Mouse (Mus musculus): ENCODE results near the gene Hnrnpab. TPM values are rescaled to one million over a fixed set of nuclear protein-coding genes. Genes with fewer than 3 reads are reported as not detected.
A peak's percentile ranks its signal among the peaks of the same experiment; 100 is the strongest.

Hnrnpab gene
- 239 and 289 TPM in 2 replicates for polyA plus RNA-seq (2015; fragmentation: Nextera tagmentation; extraction: Ambion mirVana)

DNA sequence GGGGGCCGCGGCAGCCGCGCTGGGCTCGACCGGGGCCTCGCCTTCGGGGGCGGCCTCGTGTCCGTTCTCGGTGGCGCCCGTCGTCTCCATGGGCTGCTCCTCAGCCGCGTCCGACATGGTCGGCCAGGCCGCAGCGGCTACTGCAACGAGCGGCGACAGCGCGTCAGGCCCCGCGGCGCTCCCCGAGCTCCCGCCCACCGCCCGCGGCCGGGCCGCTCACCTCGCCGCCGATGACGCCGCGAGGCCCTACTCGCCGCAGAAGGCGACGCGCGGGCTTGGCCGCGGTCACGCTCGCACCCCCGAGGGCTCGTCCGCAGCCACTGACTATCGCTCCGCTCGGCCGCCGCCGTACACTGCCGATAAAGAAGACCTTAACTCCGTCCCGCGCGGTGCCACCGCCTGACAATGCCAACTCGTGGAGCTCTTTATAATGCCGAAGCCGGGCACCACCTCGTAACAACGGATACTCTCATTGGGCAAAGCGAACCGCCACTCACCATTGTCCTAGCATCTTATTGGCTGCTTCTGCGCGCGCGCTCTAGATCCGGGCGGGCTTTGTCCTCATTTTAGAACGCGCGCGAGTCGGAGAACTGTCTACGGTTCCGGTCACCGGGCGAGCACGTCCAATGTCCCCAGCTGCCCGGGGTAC lies at the start of gene Hnrnpab:
Gene Hnrnpab (minus strand): TSS at position 401 of the 649 bp plus-strand sequence.
- peak within 1 kb of the TSS; percentile 95 for H3K4me3 ChIP-seq
- peak within 1 kb of the TSS; percentile 83 for H3K4me2 ChIP-seq
- H3K36me3 ChIP-seq: peaks cover 33% of the 10 kb centered on the region
- H3K27me3 ChIP-seq: no peaks in the 10 kb centered on the region
- peak within 1 kb of the TSS; percentile 98 for H3K9ac ChIP-seq
- peak within 1 kb of the TSS; percentile 93 for H3K27ac ChIP-seq
- ATAC-seq (replicated peaks; ENCODE audit: insufficient number of reproducible peaks, insufficient read depth, low FRiP score, low read depth): peak; percentile 92
- H3K9me3 ChIP-seq (replicated peaks): no peaks in the 10 kb centered on the region
- WGBS: under 1% methylated on average over 89 of the region's 91 CpGs
- peaks cover 32% of the 10 kb centered on the region for H3K4me1 ChIP-seq (replicated peaks)

DNA sequence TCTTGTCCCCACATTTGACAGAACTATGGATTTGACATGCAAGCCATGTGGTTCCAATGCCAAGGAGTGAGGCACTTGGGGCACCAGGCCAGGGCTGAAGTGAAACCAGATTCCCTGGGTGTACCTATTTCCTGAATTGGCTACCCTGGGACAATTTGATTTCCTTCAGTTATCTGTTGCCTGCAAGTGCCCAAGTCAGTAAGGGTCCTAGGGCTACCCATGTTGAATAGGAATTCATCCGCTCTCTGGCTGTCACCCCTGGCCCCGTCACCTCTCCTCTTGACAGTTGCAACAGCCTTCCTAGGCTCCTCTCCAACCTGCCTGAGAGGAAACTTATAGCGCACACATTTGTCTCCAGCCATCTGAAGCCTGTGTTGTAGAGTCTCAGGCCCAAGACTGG lies 48.2 kb upstream of the Hnrnpab start:
- ATAC-seq (replicated peaks; ENCODE audit: insufficient number of reproducible peaks, insufficient read depth, low FRiP score, low read depth): no peak
- Histone ChIP-seq H3K4me3 (no peak overlapping the region), H3K4me2 (no peak overlapping the region), H3K9ac (no peak overlapping the region), H3K27ac (no peak overlapping the region), H3K36me3 (no peaks in the 10 kb centered on the region), H3K4me1 (replicated peaks) (peaks cover 20% of the 10 kb centered on the region), H3K9me3 (replicated peaks) (no peaks in the 10 kb centered on the region), H3K27me3 (no peaks in the 10 kb centered on the region)
- 88% methylated on average over 3 of the region's 3 CpGs for WGBS

DNA sequence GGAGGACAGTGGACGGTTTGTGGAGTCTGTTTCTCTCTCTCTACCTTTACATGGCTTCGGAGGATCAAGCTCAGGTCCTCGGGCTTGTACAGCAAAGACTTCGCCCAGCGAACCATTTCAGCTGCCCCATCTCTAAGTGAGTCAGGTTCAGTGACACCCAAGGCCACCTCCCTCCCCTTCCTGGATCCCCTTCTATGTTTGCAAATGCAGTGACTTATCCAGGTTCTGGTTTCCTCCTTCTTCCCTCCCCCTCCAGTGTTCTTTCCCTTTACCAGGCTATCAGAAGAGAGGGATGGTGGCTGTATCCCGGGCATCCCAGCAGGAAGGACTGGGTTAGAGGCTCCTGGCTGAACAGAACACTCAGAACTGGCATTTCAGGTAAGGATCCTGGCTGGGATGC lies 47.1 kb upstream of the Hnrnpab start:
- Histone ChIP-seq H3K36me3 (no peaks in the 10 kb centered on the region), H3K4me1 (replicated peaks) (peaks cover 26% of the 10 kb centered on the region), H3K9ac (no peak overlapping the region), H3K9me3 (replicated peaks) (no peaks in the 10 kb centered on the region), H3K27me3 (no peaks in the 10 kb centered on the region), H3K27ac (no peak overlapping the region), H3K4me3 (no peak overlapping the region), H3K4me2 (no peak overlapping the region)
- WGBS: 82% methylated on average over 6 of the region's 6 CpGs
- ATAC-seq (replicated peaks; ENCODE audit: insufficient number of reproducible peaks, insufficient read depth, low FRiP score, low read depth): no peak

DNA sequence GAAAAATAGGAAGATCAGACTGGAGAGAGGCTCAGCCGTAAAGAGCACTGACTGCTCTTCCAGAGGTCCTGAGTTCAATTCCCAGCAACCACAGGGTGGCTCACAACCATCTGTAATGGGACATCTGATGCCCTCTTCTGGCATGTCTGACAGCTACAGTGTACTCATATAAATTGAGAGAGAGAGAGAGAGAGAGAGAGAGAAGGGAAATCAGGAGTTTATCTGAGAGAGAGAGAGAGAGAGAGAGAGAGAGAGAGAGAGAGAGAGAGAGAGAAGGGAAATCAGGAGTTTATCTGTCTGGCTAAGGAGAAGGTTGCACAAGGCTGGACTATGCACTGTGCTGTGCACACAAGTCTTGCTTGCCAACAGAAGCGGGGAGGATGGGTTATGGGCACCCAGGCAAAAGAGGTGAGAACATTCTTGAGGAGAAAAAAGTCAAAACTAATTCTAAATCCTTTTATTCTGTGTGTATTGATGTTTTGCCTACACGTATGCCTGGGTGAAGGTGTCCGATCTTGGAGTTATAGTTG lies 46.3 kb upstream of the Hnrnpab start:
- ATAC-seq (replicated peaks; ENCODE audit: insufficient number of reproducible peaks, insufficient read depth, low FRiP score, low read depth): no peak
- Histone ChIP-seq H3K27me3 (no peaks in the 10 kb centered on the region), H3K4me2 (no peak overlapping the region), H3K9me3 (replicated peaks) (no peaks in the 10 kb centered on the region), H3K4me1 (replicated peaks) (peaks cover 30% of the 10 kb centered on the region), H3K27ac (no peak overlapping the region), H3K4me3 (no peak overlapping the region), H3K9ac (no peak overlapping the region), H3K36me3 (no peaks in the 10 kb centered on the region)
- 93% methylated on average over 4 of the region's 4 CpGs for WGBS

DNA sequence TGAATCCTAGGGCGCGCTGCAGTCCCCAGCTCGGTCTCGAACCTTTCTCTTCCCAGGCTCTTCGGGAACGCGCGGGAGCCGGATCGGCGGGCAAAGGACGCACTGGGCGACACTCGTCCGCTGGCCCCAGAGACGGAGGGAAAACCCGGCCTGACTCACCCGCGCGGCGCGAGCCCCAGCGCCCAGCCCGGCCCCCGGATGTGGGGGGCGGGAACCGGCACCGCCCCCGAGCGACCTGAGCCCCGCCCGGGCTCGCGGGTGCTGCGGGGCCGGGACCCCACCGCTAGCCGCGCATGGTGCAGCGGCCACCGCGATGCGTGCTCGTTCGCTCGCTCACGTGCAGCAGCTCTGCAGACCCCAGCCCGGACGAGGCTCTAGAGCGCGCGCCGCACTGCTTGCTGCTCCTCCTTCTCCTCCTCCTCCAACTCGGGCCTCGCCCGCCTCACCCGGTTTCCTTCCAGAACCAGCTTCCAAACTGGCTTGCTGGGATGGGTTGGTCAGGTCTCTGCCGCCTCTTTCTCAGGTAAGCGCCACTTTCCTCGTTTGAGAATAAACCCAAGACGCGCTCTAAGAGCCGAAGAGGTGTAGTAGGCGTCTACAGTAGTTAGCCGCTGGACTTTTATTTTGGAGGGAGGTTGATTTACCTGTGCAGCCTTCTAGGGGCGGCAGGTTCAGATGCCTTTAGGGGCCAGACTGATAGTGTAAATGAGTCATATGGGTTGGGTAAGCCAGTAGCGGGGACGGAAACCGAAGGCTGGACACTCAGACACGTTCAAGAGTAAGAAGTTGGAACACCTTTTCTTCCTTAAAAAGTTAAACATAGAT lies 44.3 kb upstream of the Hnrnpab start, which contains the start of the genes N4bp3 and D930048N14Rik:
Gene N4bp3 (minus strand): TSS at position 152 of the 825 bp plus-strand sequence.
Gene D930048N14Rik (plus strand): TSS at position 264 of the 825 bp plus-strand sequence.
- H3K36me3 ChIP-seq: no peaks in the 10 kb centered on the region
- peak within 1 kb of the TSS; percentile 79 for H3K4me3 ChIP-seq
- peak within 1 kb of the TSS; percentile 56 for H3K27ac ChIP-seq
- peak within 1 kb of the TSS; percentile 85 for H3K9ac ChIP-seq
- H3K4me1 ChIP-seq (replicated peaks): peaks cover 40% of the 10 kb centered on the region
- no peaks in the 10 kb centered on the region for H3K9me3 ChIP-seq (replicated peaks)
- ATAC-seq (replicated peaks; ENCODE audit: insufficient number of reproducible peaks, insufficient read depth, low FRiP score, low read depth): peak; percentile 71
- peak within 1 kb of the TSS; percentile 95 for H3K4me2 ChIP-seq
- H3K27me3 ChIP-seq: no peaks in the 10 kb centered on the region
- under 1% methylated on average over 66 of the region's 70 CpGs for WGBS

DNA sequence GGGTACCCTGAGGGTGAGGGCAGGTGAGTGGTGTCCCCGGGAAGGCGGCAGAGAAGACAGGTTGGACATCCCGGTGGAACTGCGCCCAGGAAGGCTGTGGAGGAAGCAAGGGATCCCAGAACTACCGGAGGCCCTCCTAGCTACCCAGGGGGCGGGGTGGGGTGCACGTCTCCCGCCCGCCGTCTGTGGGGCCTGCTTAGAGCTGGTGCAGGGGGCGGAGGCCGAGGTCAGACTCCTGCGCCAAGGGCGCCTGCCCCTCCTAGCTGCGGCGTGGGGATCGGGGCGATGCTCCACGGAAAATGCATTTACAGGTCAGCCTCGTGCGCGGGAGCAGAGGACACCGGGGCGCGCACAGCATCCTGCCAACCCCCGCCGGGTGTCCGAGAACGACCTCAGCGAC lies 43.6 kb upstream of the Hnrnpab start:
- Histone ChIP-seq H3K4me1 (replicated peaks) (peaks cover 45% of the 10 kb centered on the region), H3K36me3 (no peaks in the 10 kb centered on the region; the same call in 1 of the 2 replicates), H3K9ac (peak overlapping the region; percentile 85), H3K9me3 (replicated peaks) (no peaks in the 10 kb centered on the region), H3K4me2 (peak overlapping the region; percentile 95), H3K27ac (peak overlapping the region; percentile 56), H3K4me3 (peak overlapping the region; percentile 79), H3K27me3 (no peaks in the 10 kb centered on the region)
- WGBS: 1% methylated on average over 30 of the region's 30 CpGs
- ATAC-seq (replicated peaks; ENCODE audit: insufficient number of reproducible peaks, insufficient read depth, low FRiP score, low read depth): peak; percentile 6; the same call in 1 of the 2 replicates

DNA sequence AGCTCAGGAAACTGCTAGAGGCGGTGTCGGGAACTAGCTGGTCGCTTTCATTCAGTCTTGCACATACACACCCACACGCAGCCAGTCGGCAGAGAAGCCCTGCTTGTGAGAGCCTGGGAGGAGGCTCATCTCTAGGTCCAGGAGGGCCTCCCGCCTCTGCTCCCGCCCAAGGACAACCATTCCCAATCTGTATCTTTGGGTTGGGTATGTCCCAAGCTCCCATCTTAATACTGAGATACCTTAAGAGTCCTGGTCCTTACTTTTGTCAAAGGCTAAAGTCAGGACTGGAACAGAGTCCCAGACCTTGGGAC lies 43.2 kb upstream of the Hnrnpab start:
- Histone ChIP-seq H3K27ac (peak overlapping the region; percentile 56), H3K4me3 (peak overlapping the region; percentile 79), H3K27me3 (no peaks in the 10 kb centered on the region), H3K36me3 (no peaks in the 10 kb centered on the region; the same call in 1 of the 2 replicates), H3K9ac (peak overlapping the region; percentile 85), H3K4me2 (peak overlapping the region; percentile 95), H3K9me3 (replicated peaks) (no peaks in the 10 kb centered on the region), H3K4me1 (replicated peaks) (peaks cover 47% of the 10 kb centered on the region)
- ATAC-seq (replicated peaks; ENCODE audit: insufficient number of reproducible peaks, insufficient read depth, low FRiP score, low read depth): no peak
- WGBS: 7% methylated on average over 7 of the region's 7 CpGs

DNA sequence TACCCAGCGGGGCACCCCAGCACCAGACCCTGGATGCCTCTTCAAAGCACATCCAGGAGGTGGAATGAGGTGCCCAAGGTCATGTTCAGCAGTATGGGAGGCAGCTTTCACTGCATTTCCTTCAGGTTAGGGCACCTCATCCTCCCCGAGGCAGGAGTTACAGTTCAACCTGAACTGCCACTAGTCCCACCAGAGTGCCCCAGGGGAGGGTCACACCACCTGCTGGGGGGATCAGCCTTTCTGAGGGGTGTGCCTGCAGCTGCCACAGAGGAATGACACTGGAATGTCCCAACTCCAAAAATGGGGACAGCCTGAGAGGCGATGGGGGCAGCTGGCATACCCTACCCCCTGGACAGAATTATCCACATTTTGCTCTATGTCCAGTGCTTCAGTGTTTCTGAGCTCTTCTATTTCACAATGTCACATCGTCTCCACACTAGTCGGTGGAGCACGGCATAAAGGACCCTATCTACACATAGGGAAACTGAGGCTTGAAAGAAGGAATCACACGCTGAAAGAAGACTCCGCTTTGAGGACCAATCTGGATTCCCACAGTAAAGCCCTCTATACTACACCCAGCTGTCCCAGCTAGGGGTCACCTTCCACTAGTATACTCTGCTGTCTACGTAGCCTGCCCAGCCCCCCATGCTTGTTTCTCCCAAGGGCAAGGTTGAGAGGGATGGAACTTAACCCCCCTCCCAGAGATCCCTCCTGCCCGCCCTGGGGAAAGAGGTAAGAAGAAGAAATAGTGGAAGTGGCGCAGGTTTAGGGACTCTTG lies 42.7 kb upstream of the Hnrnpab start:
- Histone ChIP-seq H3K36me3 (peaks cover 3% of the 10 kb centered on the region; the same call in 1 of the 2 replicates), H3K27me3 (0 out of 2 replicates have a peak, but pooled peaks cover 4% of the 10 kb centered on the region), H3K9me3 (replicated peaks) (no peaks in the 10 kb centered on the region), H3K4me1 (replicated peaks) (peaks cover 47% of the 10 kb centered on the region), H3K27ac (peak overlapping the region; percentile 56), H3K9ac (peak overlapping the region; percentile 85), H3K4me3 (peak overlapping the region; percentile 79), H3K4me2 (peak overlapping the region; percentile 95)
- WGBS: 39% methylated on average over 11 of the region's 11 CpGs
- ATAC-seq (replicated peaks; ENCODE audit: insufficient number of reproducible peaks, insufficient read depth, low FRiP score, low read depth): no peak

DNA sequence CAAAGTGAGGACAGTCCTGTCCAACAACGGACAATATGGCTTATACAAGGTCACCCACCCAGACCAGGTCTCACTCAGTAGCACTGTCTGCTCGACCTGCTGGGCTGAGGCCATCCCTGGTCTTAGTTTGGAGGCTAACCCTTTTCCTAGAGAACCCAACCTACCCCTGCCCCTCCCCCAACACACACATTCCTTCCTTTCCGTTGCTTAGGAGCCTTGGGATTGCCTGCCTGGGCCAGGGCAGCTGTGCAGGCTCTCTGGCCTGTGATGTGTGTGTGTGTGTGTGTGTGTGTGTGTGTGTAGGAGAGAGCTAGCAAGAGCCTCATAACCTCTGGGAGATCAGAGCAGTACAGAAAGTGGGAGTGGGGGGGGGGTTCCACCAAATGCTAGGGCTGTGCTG lies 41.9 kb upstream of the Hnrnpab start:
- Histone ChIP-seq H3K9ac (peak overlapping the region; percentile 85; the same call in 1 of the 2 replicates), H3K4me3 (peak overlapping the region; percentile 79), H3K27ac (peak overlapping the region; percentile 56), H3K9me3 (replicated peaks) (no peaks in the 10 kb centered on the region), H3K4me1 (replicated peaks) (peaks cover 50% of the 10 kb centered on the region), H3K27me3 (0 out of 2 replicates have a peak, but pooled peaks cover 4% of the 10 kb centered on the region), H3K4me2 (peak overlapping the region; percentile 95), H3K36me3 (peaks cover 6% of the 10 kb centered on the region; the same call in 1 of the 2 replicates)
- ATAC-seq (replicated peaks; ENCODE audit: insufficient number of reproducible peaks, insufficient read depth, low FRiP score, low read depth): no peak
- 30% methylated on average over 3 of the region's 3 CpGs for WGBS

DNA sequence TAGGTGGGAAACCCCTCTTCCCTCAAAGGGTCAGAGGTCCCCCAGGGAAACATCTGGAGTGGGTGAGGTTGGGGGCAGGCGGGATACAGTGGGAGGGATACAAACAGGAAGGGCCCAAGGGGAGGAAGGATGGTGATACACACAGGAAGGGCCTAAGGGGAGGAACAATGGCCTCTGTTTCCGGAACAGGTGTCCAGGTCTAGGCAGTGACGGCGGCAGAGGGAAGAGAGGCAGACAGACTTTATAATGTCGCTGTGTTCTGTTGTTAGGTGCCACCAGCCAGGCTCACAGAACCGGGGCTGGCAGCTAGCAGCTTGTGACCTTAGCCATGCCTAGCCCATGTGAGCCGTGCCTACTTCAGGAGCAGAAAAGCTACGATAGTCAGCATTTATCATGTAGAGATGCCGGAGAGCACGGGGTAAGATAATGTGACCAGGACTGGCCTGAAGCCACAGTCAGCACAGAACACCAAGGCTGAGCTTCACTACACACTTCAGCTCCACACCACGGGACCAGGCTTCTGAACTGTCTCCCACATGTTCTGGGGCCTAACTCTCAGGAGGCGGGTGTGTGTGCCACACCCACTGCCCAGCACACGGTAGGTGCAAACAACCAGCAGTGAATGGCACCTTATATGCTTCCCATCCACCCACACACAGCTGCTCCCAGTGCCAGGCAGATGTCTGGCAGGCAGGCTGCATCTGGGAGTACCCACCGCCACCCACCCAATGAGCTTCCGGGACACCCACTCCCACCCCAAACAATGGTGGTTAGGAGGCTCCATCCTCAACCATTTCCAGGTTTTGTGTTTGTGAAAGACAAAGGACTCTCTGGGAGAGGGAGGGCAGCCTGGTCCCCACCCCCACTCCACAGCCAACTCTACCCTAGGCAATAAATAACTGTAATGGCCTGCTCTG lies 40.4 kb upstream of the Hnrnpab start:
- peak overlapping the region; percentile 95 for H3K4me2 ChIP-seq
- H3K4me1 ChIP-seq (replicated peaks): peaks cover 57% of the 10 kb centered on the region
- H3K27me3 ChIP-seq: 0 out of 2 replicates have a peak, but pooled peaks cover 4% of the 10 kb centered on the region
- H3K36me3 ChIP-seq: peaks cover 10% of the 10 kb centered on the region; the same call in 1 of the 2 replicates
- H3K9ac ChIP-seq: no peak overlapping the region
- H3K4me3 ChIP-seq: peak overlapping the region; percentile 12; the same call in 1 of the 2 replicates
- no peaks in the 10 kb centered on the region for H3K9me3 ChIP-seq (replicated peaks)
- ATAC-seq (replicated peaks; ENCODE audit: insufficient number of reproducible peaks, insufficient read depth, low FRiP score, low read depth): no peak
- WGBS: 58% methylated on average over 15 of the region's 15 CpGs
- H3K27ac ChIP-seq: peak overlapping the region; percentile 68

All from heart, embryonic 15.5 days (tissue).